Mouse (Mus musculus): ENCODE results near the gene Hdac10.
A peak's percentile ranks its signal among the peaks of the same experiment; 100 is the strongest.

Gene Hdac10

DNA sequence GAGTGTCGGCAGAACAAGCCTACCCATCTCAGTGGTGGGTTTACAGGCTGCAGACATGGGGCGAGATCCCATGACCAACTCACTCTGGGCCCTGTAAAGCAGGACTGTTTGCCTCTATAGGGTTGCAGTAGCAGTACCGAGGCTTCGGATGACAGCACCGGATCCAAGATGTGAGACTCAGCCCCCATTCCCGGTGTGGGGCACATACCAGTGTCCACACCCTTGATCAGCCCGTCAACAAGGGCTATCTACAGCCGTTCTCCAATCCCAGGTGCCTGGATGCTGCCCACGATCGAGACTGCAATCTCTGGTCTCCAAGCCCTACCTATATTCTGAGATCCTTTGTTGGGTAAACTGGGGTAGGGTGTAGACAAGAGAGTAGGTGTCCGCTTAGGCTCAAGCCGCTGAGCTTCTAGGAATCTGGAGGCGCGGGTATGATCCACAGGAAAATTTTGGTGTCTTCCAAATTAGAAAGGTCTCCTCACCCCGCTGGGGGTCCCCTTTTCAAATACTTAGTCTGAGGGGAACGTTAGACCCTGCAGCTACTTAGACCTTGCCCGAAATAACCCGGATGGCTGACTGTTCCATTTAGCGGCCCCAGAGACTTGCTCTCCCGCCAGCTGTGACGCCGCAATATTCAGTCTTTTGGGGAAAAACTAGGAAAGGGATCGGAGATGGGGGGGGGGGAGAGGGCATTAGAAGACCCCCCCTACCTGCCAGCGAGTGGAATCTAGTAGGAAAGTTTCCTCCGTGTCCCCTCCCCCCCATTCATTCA lies 20.2 kb upstream of the Hdac10 start:
- DNase-seq (ENCODE audit: low spot score), result no peak

DNA sequence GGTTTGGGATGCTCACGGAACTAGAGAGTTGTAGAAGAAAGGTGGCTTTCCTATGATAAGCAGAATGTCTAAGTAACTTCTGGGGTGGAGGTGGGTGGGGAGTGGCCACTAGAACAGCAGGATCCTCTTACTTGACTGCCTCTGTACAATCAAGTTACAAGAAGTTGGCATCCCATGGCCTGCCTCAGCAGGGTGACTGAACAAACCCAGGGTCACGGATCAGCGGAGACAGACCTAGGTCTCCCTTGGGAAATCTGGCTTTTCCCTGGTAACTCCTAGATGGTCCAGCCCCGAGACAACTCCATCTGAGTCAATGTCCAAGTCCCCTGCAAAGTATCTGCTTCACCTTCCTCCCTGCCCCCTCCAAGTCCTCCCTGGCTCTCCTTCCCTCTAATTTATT lies 19.4 kb upstream of the Hdac10 start:
- no peak for DNase-seq (ENCODE audit: low spot score)

DNA sequence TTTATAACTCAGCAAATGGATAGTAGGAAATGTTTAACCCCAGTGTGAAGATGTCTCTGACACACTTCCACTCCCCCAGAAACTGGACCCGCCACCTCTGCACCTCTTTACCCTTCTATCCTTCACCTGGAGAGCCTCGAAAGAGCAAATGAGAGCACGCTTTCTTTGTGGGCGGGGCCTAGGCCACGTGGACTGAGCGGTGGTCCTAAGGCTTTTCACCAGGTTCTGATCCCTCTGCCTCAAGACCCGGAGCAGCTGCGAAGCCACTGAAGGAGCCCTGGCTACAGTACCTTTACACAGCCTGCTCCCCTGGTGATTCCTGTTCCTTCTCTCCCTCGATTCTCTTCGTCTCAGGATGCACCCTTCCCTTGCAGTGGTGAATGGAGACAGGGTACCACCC lies 19.0 kb upstream of the Hdac10 start:
- DNase-seq (ENCODE audit: low spot score), result no peak

DNA sequence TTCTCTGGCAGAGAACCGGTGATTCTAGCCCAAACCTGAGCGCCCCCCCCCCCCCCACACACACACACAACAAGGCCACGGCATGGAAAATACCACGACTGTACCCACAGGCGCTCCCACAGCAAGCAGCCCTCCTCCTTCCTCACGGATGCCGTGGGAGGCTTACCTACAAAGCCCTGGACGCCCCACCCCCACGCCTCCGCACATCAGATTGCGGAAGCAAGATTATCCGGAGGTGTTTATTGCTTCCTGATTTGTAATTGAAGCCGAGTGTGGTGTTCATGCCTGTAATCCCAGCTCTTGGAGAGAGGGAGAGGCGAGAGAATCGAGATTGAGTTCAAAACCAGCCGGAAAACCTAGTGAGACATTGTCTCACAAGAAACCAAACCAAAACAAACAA lies 18.5 kb upstream of the Hdac10 start:
- DNase-seq (ENCODE audit: low spot score), result no peak

DNA sequence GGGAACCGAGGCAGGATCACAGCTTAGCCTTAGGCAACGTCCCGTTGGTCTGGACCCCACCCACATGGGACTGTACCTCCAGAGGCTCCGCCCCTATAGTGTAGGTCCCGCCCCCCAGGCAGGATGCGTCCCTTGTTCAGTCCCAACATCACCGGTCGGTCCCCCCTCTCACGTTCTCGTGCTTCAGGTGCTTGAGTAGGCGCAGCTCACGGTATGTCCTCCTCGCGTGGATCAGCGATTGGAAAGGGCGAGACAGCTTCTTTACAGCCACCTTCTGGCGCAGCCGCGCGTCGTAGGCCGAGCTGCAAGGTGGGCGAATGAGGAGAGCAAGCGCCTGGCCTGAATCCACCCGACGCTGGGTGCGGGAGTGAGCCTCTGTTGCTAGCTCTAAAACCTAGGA lies 18.0 kb upstream of the Hdac10 start:
- peak; percentile 73 for DNase-seq (ENCODE audit: low spot score)

DNA sequence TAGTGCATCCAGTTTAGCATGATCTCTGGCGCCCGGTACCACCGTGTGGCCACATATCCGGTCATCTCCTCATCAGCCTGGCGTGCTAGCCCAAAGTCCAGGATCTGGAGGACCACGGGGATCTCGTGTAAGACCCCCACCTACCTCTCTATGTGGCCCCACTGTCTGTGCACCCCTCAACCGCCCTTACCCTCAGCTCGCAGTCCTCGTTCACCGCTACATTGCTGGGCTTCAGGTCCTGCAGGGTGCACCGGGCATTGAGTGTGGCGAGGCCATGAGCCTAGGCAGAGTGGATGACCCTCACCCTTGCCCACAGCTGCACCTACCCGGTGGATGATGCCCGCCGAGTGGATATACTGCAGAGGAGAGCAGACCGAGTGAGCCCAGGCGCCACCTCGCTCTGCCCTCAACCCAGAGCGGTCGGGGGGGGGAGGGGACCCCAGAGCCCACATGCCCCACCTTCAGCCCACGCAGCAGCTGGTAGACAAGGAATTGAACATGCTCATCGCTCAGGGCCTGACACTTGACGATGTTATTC lies 17.4 kb upstream of the Hdac10 start:
- no peak for DNase-seq (ENCODE audit: low spot score)

DNA sequence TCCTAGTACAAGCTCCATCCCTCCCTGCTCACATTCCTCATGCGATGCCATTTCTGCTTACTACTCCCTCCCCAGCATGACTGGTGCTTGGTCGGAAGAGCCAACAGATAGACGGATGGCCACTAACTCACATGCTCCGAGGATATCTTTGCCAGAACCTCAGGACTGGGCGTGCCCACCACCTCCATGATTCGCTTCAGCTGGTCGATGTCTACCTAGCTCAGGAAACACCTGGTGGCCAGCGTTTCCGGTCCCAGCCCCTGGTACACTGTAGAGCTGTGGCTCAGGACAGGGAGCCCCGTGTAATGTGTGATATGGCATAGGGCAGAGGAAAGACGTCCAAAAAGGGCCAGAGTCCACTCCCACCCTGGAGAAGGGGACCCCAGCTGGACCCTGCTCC lies 16.5 kb upstream of the Hdac10 start:
- DNase-seq (ENCODE audit: low spot score), result no peak

DNA sequence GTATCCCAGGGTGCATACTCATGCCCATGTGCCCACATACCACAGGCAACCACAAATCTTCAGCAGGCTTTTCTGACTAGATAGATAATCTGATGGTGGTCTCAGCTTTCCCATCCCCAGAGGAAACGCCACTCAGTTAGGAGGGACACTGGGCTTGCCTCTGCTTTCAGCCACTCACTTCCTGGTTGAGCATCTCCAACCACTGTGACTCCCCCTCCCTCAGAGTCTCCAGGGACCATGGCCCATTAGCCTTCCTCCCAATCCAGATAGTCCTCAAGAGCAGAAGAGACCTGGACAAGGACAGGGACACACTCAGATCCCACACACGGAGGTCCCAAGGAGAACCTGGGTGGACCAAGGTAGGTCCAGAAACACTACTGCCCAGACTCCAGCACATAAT lies 14.6 kb upstream of the Hdac10 start:
- DNase-seq (ENCODE audit: low spot score), result no peak

DNA sequence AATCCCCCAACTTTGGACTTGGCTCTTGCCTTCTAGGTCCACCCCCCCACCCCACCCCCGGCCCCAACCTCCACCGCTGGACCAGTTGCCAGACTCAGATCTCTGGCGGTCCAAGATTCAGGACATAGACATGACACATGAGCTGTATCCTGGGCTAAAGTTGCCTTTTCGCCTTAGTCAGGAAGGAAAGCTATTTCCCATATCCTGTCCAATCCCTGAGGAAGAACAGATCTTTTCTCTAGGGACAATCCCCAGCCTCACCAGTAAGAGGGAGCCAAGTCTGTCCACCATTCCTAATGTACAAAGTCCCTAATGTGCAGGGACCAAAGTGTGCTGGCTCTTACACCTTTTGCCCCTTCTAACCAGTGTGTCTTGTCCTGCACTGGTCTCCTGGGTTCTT lies 13.4 kb upstream of the Hdac10 start:
- no peak for DNase-seq (ENCODE audit: low spot score)

DNA sequence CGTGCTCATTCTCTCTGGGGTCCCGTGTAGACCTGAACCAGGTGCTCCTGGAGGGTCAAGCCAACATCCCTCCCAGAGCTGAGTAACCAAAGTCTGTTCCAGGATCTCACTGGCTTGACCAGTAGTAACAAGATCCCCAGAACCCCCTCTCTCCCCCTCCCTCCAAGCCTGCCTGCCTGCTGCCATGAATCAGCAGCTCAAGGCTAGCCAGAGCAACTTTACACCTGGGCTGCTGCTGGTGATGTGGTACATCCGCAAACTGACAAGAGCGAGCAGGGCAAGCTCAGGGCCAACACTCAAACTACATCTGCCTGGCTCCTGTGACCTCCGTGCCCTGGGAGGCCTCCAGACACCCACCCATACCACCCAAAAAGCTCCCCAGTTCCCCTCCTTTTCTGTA lies 12.9 kb upstream of the Hdac10 start:
- DNase-seq (ENCODE audit: low spot score), result no peak

DNA sequence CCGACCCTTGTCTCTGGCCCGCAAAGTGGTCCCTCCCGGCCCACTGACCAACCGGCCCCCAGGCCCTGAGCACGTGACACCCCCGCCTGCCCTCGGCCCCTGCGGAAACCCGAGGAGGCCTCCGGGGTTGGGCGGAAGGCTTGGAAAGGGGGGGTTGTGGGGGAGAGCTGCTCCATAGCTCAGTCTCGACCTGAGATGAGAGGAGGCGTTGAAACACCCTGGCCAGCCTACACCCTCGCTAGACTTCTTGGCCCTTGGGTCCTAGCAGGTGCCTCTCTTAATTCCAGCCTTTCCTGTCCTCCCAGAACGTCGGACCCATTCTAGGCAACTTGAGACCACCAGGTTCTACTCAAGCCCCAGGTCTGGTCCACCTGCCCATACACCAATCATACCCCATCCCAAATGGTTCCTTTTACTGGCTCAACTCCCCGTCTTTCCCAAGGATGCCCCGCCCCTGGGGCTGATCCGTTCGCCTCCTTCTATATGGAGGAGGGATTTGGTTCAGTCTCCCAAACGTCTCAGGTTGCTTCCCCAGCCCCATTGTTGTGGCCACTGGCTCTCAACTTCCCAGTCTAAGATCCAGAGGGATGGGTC lies 12.3 kb upstream of the Hdac10 start, which contains the start of gene Mapk12:
Gene Mapk12, minus strand, starts transcription at position 45 of the 594 bp plus-strand sequence.
- DNase-seq (ENCODE audit: low spot score), result no peak

DNA sequence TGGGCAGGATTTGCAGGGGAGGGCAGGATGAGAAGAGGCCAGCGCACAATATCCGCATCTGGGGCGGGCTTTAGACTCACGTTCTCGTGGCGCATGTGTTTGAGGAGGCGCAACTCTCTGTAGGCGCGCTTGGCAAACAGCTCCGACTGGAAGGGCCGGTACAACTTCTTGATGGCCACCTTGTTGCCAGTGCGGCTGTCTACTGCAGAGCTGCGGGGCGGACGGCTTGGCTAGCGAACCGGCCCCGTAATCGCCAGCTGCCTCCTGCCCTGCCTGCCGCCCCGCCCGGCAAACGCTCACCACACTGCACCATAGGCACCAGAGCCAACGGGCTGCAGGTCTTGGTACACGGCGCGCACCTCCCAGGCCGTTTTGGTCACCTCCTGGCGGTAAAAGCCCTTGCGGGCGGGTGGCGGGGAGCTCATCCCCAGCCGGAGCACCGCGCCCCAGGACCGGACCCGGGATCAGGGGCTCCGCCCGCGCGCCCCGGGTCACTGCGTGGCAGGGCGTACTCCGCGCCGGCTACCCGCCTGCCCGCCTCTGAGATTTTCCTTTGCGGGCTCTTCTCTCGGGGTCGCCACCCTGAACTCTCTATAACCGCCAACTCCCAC lies 11.7 kb upstream of the Hdac10 start:
- no peak for DNase-seq (ENCODE audit: low spot score)

DNA sequence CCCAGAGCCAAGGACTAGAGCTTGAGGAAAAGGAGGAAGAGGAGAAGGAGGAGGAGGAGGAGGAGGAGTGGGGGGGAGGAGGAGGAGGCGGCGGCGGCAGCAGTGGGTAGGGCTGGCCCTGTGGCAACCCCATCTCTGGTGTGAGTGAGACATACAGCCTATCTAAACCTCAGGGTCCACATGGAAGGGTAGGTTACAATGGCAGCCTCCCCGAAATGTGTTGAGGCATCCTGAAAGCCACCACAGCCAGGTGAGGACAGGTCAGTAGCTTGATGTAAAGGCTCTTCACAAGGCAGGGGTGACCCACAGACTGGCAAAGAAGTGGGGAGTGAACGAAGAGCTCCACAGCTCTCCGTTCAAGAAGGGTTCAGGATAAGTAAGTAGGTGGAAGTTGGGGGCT lies 10.0 kb upstream of the Hdac10 start:
- DNase-seq (ENCODE audit: low spot score), result no peak

DNA sequence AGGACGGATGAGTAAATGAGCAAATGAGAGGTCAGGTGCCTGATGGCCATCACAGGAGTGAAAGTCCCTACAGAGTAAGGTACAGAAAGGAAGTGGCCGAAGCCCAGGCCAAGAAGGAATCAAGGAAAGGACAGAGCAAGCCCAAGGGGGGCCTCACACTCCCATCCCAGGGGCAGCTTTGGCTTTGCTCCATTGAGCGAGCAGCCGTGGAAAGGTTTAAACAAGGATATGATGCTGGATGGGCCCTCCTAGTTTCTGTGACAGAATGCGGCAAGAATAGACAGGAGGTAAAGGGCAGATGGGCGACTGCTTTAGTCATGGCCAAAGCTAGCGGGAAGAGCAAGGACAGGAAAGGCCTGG lies 9.5 kb upstream of the Hdac10 start:
- DNase-seq (ENCODE audit: low spot score), result no peak

DNA sequence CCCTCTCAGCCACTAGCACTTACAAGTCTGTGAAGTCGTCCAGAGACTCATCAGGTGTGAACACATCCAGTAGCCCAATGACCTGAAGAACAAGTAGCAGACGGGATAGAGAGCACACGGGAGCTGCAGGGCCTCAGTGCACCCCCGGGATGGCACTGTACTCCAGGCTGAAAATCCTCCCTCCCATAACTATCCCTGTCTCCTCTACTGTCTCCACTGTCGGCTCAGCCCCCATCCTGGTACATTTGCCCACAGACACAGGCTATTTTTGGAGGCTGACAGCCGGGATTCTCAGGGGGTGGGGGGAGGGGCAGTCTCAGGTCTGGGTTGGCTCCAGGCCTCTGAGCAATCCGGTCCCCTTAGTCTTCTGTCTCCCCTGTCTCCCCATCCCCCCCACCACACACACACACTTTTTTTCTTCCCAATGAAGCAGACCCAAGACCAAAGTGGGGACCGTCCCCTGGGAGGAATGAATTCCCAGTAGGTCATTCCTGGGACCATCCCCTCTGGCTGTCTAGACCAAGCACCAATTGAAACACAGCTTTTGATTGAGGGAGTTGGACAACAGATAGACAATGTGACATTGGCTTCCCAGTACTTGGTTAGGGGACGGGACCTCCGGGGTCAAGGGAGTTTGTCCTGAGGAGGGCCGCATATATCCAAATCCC lies 9.0 kb upstream of the Hdac10 start:
- no peak for DNase-seq (ENCODE audit: low spot score)

DNA sequence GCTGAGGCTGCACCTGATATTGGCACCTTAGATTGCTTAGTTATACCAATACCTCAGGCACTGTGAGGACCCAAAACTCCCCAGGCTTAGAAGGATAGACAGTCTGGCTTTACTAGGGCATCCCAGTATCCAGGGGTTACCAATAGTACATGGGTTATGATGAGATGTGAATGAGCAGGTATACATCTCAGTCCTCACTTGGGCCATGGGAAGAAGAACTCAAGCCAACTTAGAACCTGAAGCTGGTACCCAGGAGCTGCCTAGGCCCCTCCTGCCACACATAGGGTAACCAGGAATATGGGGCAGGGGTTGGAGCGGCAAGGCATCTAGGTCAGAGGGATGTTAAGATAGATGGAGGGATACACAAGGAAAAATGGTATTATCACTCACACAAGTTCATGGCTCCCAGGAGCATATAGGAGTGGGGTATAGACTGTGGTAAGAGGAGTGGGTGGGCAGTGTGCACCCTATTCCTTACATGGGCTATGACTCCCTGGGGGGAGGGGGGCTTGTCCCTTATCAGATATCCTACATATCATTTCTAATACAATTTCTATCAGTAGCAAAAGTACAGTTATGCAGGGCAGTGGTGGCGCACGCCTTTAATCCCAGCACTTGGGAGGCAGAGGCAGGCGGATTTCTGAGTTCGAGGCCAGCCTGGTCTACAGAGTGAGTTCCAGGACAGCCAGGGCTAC lies 8.1 kb upstream of the Hdac10 start:
- DNase-seq (ENCODE audit: low spot score), result no peak

DNA sequence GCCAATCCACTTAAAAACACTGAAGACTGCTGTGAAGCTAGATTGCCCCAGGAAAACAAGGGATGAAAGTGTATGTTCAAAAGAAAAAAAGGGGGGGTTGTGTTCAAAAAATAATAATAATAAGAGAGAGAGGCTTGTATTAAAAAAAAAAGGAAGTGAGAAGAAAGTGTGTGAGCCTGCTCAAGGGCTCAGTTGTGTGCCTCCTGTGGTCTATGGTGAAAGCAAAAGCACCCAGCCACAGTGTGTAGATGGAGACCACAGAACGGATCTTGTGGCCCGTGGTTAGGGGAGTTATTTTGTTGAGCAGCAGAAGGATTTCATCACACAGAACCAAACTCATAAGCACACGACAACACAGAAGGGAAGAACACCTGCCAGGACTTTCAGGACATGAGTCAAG lies 2.8 kb upstream of the Hdac10 start:
- DNase-seq (ENCODE audit: low spot score), result no peak

DNA sequence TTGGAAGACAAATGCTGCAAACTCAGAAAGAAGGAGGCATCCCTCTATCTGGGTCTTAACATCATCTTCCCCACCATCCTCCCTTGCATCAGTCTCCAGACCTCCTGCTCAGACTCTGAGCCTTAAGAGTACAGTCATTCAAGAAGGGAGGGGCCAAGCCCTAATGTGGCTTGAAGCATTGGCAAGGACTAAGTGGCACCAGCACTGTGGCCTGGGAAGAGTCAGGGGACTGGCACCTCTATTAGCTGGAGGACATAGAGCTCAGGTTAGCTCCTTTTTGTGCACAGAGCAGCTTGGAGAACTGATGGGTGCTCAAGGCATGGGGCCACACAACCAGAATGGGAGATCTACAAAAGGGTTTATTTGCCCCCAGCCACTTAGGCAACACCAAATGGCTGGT lies 1.7 kb upstream of the Hdac10 start:
- DNase-seq (ENCODE audit: low spot score), result no peak

DNA sequence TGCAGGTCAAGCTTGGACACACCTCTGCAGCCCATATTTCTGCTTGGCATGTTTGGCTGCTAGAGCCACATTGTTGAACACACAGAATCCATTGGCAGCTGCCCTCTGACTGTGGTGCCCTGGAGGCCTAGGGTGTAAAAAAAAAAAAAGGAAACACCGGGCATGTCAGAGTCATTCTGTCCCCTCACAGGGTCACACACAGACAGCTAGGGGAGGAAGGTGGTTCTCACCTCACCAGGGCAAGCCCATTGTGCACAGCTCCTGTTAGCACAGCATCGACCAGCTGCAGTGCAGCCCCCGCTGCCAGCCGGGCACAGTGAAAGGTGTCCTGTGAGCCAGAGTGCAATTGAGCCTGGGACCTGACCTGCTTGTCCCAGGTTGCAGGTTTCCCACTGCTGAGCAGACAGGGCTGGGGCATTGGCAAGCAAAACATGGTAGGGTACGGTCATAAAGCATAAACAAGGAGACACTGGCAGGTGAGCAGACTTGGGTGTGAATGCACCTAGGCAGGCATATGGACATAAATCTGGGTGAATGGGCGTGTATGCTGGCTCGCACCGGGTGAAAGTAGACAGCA lies 1.0 kb downstream of the Hdac10 start:
- DNase-seq (ENCODE audit: low spot score), result no peak

DNA sequence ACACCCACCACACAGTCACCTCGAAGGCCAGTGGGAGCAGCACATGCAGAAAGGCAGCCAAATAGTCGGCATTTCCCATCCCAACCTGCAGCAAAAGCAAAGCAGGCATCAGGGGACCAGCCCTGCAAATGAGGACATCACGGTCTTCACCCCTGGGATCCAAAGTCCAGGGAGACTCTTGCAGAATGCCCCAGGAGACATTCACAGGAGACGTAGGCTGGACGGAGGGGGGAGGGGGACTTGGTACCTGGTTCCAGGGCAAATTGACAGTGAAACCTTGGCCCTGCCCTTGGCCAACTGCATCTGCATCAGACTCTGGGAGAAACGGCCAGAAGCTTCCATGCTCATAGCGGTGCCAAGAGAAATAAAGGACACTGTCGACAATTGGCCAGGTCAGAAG lies 1.9 kb downstream of the Hdac10 start:
- DNase-seq (ENCODE audit: low spot score), result no peak

DNA sequence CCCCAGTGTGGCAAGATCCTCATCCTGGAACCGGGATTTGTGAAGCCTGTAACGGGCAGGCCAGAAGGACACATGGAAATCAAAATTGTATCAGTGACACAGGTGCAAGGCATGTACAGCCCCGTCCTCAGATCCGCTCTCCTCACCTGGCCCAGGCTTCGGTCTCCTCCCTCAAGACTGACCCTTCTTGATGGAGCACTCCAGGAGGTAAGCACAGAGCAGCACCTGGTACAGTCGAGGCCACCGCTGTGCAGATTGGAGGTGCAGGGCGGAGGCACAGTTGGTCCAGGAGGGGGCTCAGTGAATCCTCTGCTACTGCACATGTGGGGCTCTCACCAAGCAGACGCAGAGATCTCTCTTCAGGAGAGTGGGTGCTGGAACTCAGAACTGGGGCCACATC lies 3.1 kb downstream of the Hdac10 start:
- no peak for DNase-seq (ENCODE audit: low spot score)

DNA sequence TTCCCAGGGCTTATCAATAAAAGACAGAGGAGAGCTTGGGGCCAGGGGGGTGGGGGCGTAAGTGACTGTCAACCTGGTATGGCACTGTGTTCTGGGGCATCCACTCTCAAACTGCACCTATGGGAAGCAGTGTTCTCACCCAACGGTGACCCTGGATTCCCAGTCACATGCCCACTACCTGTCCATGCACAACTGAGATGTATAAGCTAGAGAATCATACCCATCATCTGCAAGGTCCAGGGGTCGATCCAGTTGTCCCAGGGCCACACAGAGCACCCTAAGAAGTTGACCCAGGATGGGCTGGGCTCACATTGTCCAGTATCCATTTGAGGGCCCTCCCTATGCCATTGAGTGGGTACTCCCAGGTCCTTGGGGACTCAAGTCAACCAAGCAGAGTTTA lies 4.2 kb downstream of the Hdac10 start:
- DNase-seq (ENCODE audit: low spot score), result no peak

Measured in testis, postnatal 10 days (tissue).